Comparison of ENCODE assay signal across 8 mouse cellular contexts in the genomic region with DNA sequence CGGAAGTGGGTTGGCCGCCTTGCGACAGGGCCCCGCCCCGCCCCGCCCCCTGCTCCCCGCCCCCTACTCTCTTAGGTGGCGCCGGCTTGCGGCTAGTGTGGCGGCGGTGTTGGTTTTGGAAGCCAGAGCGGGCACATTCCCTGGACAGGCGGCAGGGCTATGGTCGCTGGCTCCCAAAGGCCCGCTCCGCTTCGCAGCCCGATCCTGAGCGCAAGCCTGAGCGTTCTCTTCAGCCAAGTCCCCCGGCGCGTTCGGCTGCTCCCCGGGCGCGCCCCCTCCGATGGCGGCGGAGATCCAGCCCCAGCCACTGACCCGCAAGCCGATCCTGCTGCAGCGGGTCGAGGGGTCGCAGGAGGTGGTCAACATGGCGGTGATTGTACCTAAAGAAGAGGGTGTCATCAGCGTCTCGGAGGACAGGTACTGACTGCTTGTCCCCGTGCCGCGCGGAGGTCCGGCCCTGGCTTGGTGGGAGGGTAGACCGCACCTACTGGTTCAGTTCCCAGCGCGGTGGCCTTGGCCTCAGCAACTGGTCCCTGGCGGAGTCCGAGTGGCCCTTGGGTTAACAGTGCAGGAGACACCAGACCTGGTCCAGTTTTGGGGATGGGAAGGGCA. TPM values are rescaled to one million over a fixed set of nuclear protein-coding genes. Genes with fewer than 3 reads are reported as not detected.
A peak's percentile ranks its signal among the peaks of the same experiment; 100 is the strongest.
DNase-seq lines count a peak whose midpoint lies in the region; ATAC-seq and TF ChIP-seq lines count a peak whose summit lies in the region.

A gene (plus strand): TSS at position 38 of the 612 bp plus-strand sequence.

- intact Hi-C loops in left cerebral cortex, adult 2 months (cut with DNase I) = loop anchor here (1.0 to 2.0 kb wide), 3 partner anchors 42 to 99 kb away; a partner anchor contains a TSS

- H3K4me3 ChIP-seq in ES-Bruce4 (ENCODE audit: low read depth, low read length) = peak within 1 kb of the TSS; percentile 84
- peak within 1 kb of the TSS; percentile 67 for H3K4me3 ChIP-seq in embryonic fibroblast, embryonic 13.5 days (ENCODE audit: insufficient read depth, low read length)
- H3K4me3 ChIP-seq in hindbrain, embryonic 10.5 days = peak within 1 kb of the TSS; percentile 90
- H3K4me3 ChIP-seq in left cerebral cortex, adult 2 months = peak within 1 kb of the TSS; percentile 88

- H3K9me3 ChIP-seq in ES-Bruce4 (replicated peaks; ENCODE audit: control insufficient read depth, insufficient read depth, low read length, poor library complexity, severe bottlenecking) = no peaks in the 10 kb centered on the region
- H3K9me3 ChIP-seq in hindbrain, embryonic 10.5 days = no peaks in the 10 kb centered on the region

- H3K27me3 ChIP-seq in ES-Bruce4 (ENCODE audit: control insufficient read depth, insufficient read depth, low read length, poor library complexity, severe bottlenecking) = no peaks in the 10 kb centered on the region
- H3K27me3 ChIP-seq in hindbrain, embryonic 10.5 days (ENCODE audit: insufficient read depth, poor library complexity, severe bottlenecking) = no peaks in the 10 kb centered on the region

- no peak for ATAC-seq in erythroid progenitor cell, adult 5-6 weeks (replicated peaks; ENCODE audit: low FRiP score, poor library complexity, severe bottlenecking)

- no peaks in the 10 kb centered on the region for H3K4me1 ChIP-seq in ES-Bruce4 (ENCODE audit: control insufficient read depth, insufficient read depth, low read length)
- 0 out of 2 replicates have a peak, but pooled peaks cover 3% of the 10 kb centered on the region for H3K4me1 ChIP-seq in embryonic fibroblast, embryonic 13.5 days (ENCODE audit: control insufficient read depth, insufficient read depth, low read length)
- H3K4me1 ChIP-seq in hindbrain, embryonic 10.5 days (replicated peaks) = peaks cover 34% of the 10 kb centered on the region

- H3K27ac ChIP-seq in ES-Bruce4 (ENCODE audit: insufficient read depth, low read length) = no peak within 1 kb of the TSS
- 0 out of 2 replicates have a peak within 1 kb of the TSS, but pooled peaks have one; percentile 14 for H3K27ac ChIP-seq in embryonic fibroblast, embryonic 13.5 days (ENCODE audit: insufficient read depth, low read length)
- peak within 1 kb of the TSS; percentile 89 for H3K27ac ChIP-seq in hindbrain, embryonic 10.5 days
- peak within 1 kb of the TSS; percentile 94 for H3K27ac ChIP-seq in left cerebral cortex, adult 2 months

- TF ChIP-seq CTCF in ES-Bruce4 (IDR thresholded peaks at IDR 0.05; ENCODE audit: low read depth, low read length) = no peak
- no peak for TF ChIP-seq CTCF in embryonic fibroblast, embryonic 13.5 days (IDR thresholded peaks at IDR 0.05; ENCODE audit: borderline replicate concordance, insufficient read depth, low read length)
- no peak for TF ChIP-seq CTCF in left cerebral cortex, adult 2 months (IDR thresholded peaks at IDR 0.05)

- TF ChIP-seq EP300 in ES-Bruce4 (IDR thresholded peaks at IDR 0.05; ENCODE audit: insufficient read depth, low read depth, low read length) = no peak

- H3K36me3 ChIP-seq in ES-Bruce4 (ENCODE audit: control insufficient read depth, insufficient read depth, low read length, poor library complexity, severe bottlenecking) = no peaks in the 10 kb centered on the region
- peaks cover 16% of the 10 kb centered on the region for H3K36me3 ChIP-seq in hindbrain, embryonic 10.5 days

- TF ChIP-seq POLR2A in ES-Bruce4 (IDR thresholded peaks at IDR 0.05; ENCODE audit: insufficient read depth, low read length) = no peak
- TF ChIP-seq POLR2A in embryonic fibroblast, embryonic 13.5 days (IDR thresholded peaks at IDR 0.05; ENCODE audit: low read depth, low read length) = peak; percentile 69

- under 1% methylated on average over 49 of the region's 49 CpGs for WGBS in hindbrain, embryonic 10.5 days

- H3K9ac ChIP-seq in ES-Bruce4 (ENCODE audit: low read depth, poor library complexity, severe bottlenecking) = peak within 1 kb of the TSS; percentile 33

- peak; percentile 73 for DNase-seq in Muller cell, postnatal 12 days (ENCODE audit: inconsistent ontology term)
- no peak for DNase-seq in hindbrain, embryonic 10.5 days (ENCODE audit: low spot score)
- peak in 1 of 2 experiments; percentile 50 for DNase-seq in left cerebral cortex, adult 2 months (ENCODE audit: extremely low spot score in 1 of 2, low spot score in 2 of 2)
- DNase-seq in lung, postnatal 14 days = peak; percentile 54
- DNase-seq in ovary, postnatal 36 days (ENCODE audit: low spot score) = peak; percentile 66

RNA-seq across cellular contexts. Expression of the gene that starts here (rescaled TPM):
- 10.8 and 11.2 TPM in 2 replicates for polyA plus RNA-seq in ES-Bruce4 (2011; ENCODE audit: insufficient read depth, insufficient read length, low read depth, missing spikeins)
- polyA plus RNA-seq in embryonic fibroblast, embryonic 13.5 days (2011; ENCODE audit: insufficient read length, low read depth, missing spikeins) = 15.1 and 17.5 TPM in 2 replicates
- 12.9 and 14.2 TPM in 2 replicates for polyA plus RNA-seq in hindbrain, embryonic 10.5 days (2016; fragmentation: Nextera tagmentation; extraction: Ambion mirVana)
- total RNA-seq in left cerebral cortex, adult 2 months (2021) = 10 to 100 TPM; 12.4 to 15.8 TPM
- total RNA-seq in erythroid progenitor cell, adult 5-6 weeks (2015; ENCODE audit: low replicate concordance) = 5.4 and 5.9 TPM in 2 replicates
- total RNA-seq in erythroid progenitor cell, adult 5-6 weeks (2017; ENCODE audit: low replicate concordance) = 3.3 and 4.9 TPM in 2 replicates
